Mouse (Mus musculus) kidney, postnatal 10 days (tissue): Measurements from ENCODE around the gene Polr3b.

Experiments
- DNase-seq: peaks from one replicate; pipeline ENCODE4 v3.0.0; 2021; ENCODE audit warnings: mixed read lengths

Polr3b gene

GRCm38 (mm10) chr10:84611664-84612063, 10.4 kb upstream of the Polr3b start:
- no peak for DNase-seq

GRCm38 (mm10) chr10:84612281-84612680, 9.8 kb upstream of the Polr3b start:
- DNase-seq = no peak

- no peak for DNase-seq
These were observed 8.7 kb upstream of the Polr3b start for GRCm38 (mm10) chr10:84613366-84613765.

- no peak for DNase-seq
These were observed 7.0 kb upstream of the Polr3b start for GRCm38 (mm10) chr10:84615076-84615475.

- DNase-seq = peak; percentile 56
These were observed 9.1 kb downstream of the Polr3b start for GRCm38 (mm10) chr10:84631182-84631581.

GRCm38 (mm10) chr10:84632005-84632404, 9.9 kb downstream of the Polr3b start:
- DNase-seq = no peak

GRCm38 (mm10) chr10:84636656-84637055, 14.6 kb downstream of the Polr3b start:
- no peak for DNase-seq

GRCm38 (mm10) chr10:84638382-84638781, 16.3 kb downstream of the Polr3b start:
- DNase-seq = no peak

GRCm38 (mm10) chr10:84639525-84640287, 17.6 kb downstream of the Polr3b start:
- DNase-seq = no peak

GRCm38 (mm10) chr10:84640861-84641260, 18.8 kb downstream of the Polr3b start:
- DNase-seq = no peak

GRCm38 (mm10) chr10:84641576-84641975, 19.5 kb downstream of the Polr3b start:
- no peak for DNase-seq

- DNase-seq = no peak
These were observed 23.8 kb downstream of the Polr3b start for GRCm38 (mm10) chr10:84645940-84646339.

GRCm38 (mm10) chr10:84646506-84647102, 24.5 kb downstream of the Polr3b start:
- no peak for DNase-seq

GRCm38 (mm10) chr10:84647264-84647663, 25.2 kb downstream of the Polr3b start:
- DNase-seq = no peak

- DNase-seq = no peak
These were observed 26.8 kb downstream of the Polr3b start for GRCm38 (mm10) chr10:84648911-84649310.

GRCm38 (mm10) chr10:84654029-84654428, 31.9 kb downstream of the Polr3b start:
- no peak for DNase-seq

GRCm38 (mm10) chr10:84654731-84655130, 32.6 kb downstream of the Polr3b start:
- no peak for DNase-seq

- peak; percentile 40 for DNase-seq
These were observed 34.5 kb downstream of the Polr3b start for GRCm38 (mm10) chr10:84656618-84657017.

GRCm38 (mm10) chr10:84657437-84658087, 35.5 kb downstream of the Polr3b start:
- DNase-seq = no peak

- peak; percentile 37 for DNase-seq
These were observed 36.2 kb downstream of the Polr3b start for GRCm38 (mm10) chr10:84658088-84658848.

GRCm38 (mm10) chr10:84659281-84659680, 37.2 kb downstream of the Polr3b start:
- no peak for DNase-seq

GRCm38 (mm10) chr10:84662138-84662537, 40.0 kb downstream of the Polr3b start:
- no peak for DNase-seq

GRCm38 (mm10) chr10:84665713-84666260, 43.7 kb downstream of the Polr3b start:
- peak; percentile 62 for DNase-seq
